Mouse (Mus musculus): ENCODE measurements around the gene Mpped1. TPM values are rescaled to one million over a fixed set of nuclear protein-coding genes. Genes with fewer than 3 reads are reported as not detected.

Gene Mpped1
- polyA plus RNA-seq (2016; fragmentation: Nextera tagmentation; extraction: Ambion mirVana): 6.7 and 10.8 TPM in 2 replicates

GRCm38 (mm10) chr15:83779387-83779786, at the start of gene Mpped1:
Gene Mpped1 (plus strand): TSS chr15:83779467.
- Histone ChIP-seq H3K36me3 (no peaks in the 10 kb centered on the region), H3K27ac (replicated peaks) (no peak within 1 kb of the TSS), H3K4me3 (peak within 1 kb of the TSS; percentile 61), H3K9me3 (no peaks in the 10 kb centered on the region), H3K9ac (replicated peaks) (peak within 1 kb of the TSS; percentile 66), H3K4me1 (peaks cover 23% of the 10 kb centered on the region; the same call in 1 of the 2 replicates), H3K4me2 (replicated peaks) (peak within 1 kb of the TSS; percentile 86), H3K27me3 (peaks cover 70% of the 10 kb centered on the region)
- ATAC-seq (ENCODE audit: low FRiP score, low read depth): peak; percentile 69
- 2% methylated on average over 30 of the region's 37 CpGs for WGBS

- no peaks in the 10 kb centered on the region for H3K9me3 ChIP-seq
- H3K27ac ChIP-seq (replicated peaks): no peak overlapping the region
- H3K4me3 ChIP-seq: no peak overlapping the region
- WGBS: 24% methylated on average over 21 of the region's 21 CpGs
- H3K36me3 ChIP-seq: no peaks in the 10 kb centered on the region
- no peak for ATAC-seq (ENCODE audit: low FRiP score, low read depth)
- H3K9ac ChIP-seq (replicated peaks): no peak overlapping the region
- H3K27me3 ChIP-seq: peaks cover 42% of the 10 kb centered on the region
- peaks cover 16% of the 10 kb centered on the region for H3K4me1 ChIP-seq
- H3K4me2 ChIP-seq (replicated peaks): no peak overlapping the region
Observed at GRCm38 (mm10) chr15:83740676-83741422, 38.4 kb upstream of the Mpped1 start.

- Histone ChIP-seq H3K27me3 (peaks cover 30% of the 10 kb centered on the region), H3K4me2 (replicated peaks) (no peak overlapping the region), H3K4me3 (no peak overlapping the region), H3K4me1 (peaks cover 12% of the 10 kb centered on the region), H3K27ac (replicated peaks) (no peak overlapping the region), H3K9ac (replicated peaks) (no peak overlapping the region), H3K9me3 (no peaks in the 10 kb centered on the region), H3K36me3 (no peaks in the 10 kb centered on the region)
- WGBS: 87% methylated on average over 1 of the region's 1 CpGs
- ATAC-seq (ENCODE audit: low FRiP score, low read depth): no peak
Observed at GRCm38 (mm10) chr15:83742018-83742417, 37.2 kb upstream of the Mpped1 start.

GRCm38 (mm10) chr15:83746311-83746710, 33.0 kb upstream of the Mpped1 start:
- no peak for ATAC-seq (ENCODE audit: low FRiP score, low read depth)
- Histone ChIP-seq H3K4me1 (0 out of 2 replicates have a peak, but pooled peaks cover 8% of the 10 kb centered on the region), H3K9me3 (no peaks in the 10 kb centered on the region), H3K9ac (replicated peaks) (no peak overlapping the region), H3K4me2 (replicated peaks) (no peak overlapping the region), H3K4me3 (no peak overlapping the region), H3K27me3 (peaks cover 31% of the 10 kb centered on the region), H3K36me3 (no peaks in the 10 kb centered on the region), H3K27ac (replicated peaks) (no peak overlapping the region)
- 74% methylated on average over 16 of the region's 16 CpGs for WGBS

- Histone ChIP-seq H3K4me1 (0 out of 2 replicates have a peak, but pooled peaks cover 5% of the 10 kb centered on the region), H3K4me2 (replicated peaks) (no peak overlapping the region), H3K4me3 (no peak overlapping the region), H3K27ac (replicated peaks) (no peak overlapping the region), H3K27me3 (peaks cover 19% of the 10 kb centered on the region; the same call in 1 of the 2 replicates), H3K9me3 (no peaks in the 10 kb centered on the region), H3K9ac (replicated peaks) (no peak overlapping the region), H3K36me3 (no peaks in the 10 kb centered on the region)
- ATAC-seq (ENCODE audit: low FRiP score, low read depth): no peak
- WGBS: 80% methylated on average over 6 of the region's 6 CpGs
Observed at GRCm38 (mm10) chr15:83748986-83749385, 30.3 kb upstream of the Mpped1 start.

GRCm38 (mm10) chr15:83749436-83749835, 29.8 kb upstream of the Mpped1 start:
- H3K4me3 ChIP-seq: no peak overlapping the region
- peaks cover 19% of the 10 kb centered on the region; the same call in 1 of the 2 replicates for H3K27me3 ChIP-seq
- WGBS: 59% methylated on average over 9 of the region's 9 CpGs
- 0 out of 2 replicates have a peak, but pooled peaks cover 2% of the 10 kb centered on the region for H3K9me3 ChIP-seq
- H3K9ac ChIP-seq (replicated peaks): no peak overlapping the region
- H3K4me2 ChIP-seq (replicated peaks): no peak overlapping the region
- 0 out of 2 replicates have a peak, but pooled peaks cover 5% of the 10 kb centered on the region for H3K4me1 ChIP-seq
- H3K36me3 ChIP-seq: no peaks in the 10 kb centered on the region
- H3K27ac ChIP-seq (replicated peaks): no peak overlapping the region
- ATAC-seq (ENCODE audit: low FRiP score, low read depth): no peak

GRCm38 (mm10) chr15:83756742-83757141, 22.5 kb upstream of the Mpped1 start:
- Histone ChIP-seq H3K9ac (replicated peaks) (no peak overlapping the region), H3K9me3 (0 out of 2 replicates have a peak, but pooled peaks cover 3% of the 10 kb centered on the region), H3K4me3 (no peak overlapping the region), H3K27ac (replicated peaks) (no peak overlapping the region), H3K36me3 (no peaks in the 10 kb centered on the region), H3K4me1 (no peaks in the 10 kb centered on the region), H3K4me2 (replicated peaks) (no peak overlapping the region), H3K27me3 (peaks cover 28% of the 10 kb centered on the region)
- no peak for ATAC-seq (ENCODE audit: low FRiP score, low read depth)
- WGBS: 24% methylated on average over 9 of the region's 9 CpGs

- ATAC-seq (ENCODE audit: low FRiP score, low read depth): no peak
- Histone ChIP-seq H3K9ac (replicated peaks) (no peak overlapping the region), H3K27me3 (peaks cover 25% of the 10 kb centered on the region), H3K9me3 (0 out of 2 replicates have a peak, but pooled peaks cover 3% of the 10 kb centered on the region), H3K4me2 (replicated peaks) (no peak overlapping the region), H3K4me3 (no peak overlapping the region), H3K4me1 (no peaks in the 10 kb centered on the region), H3K27ac (replicated peaks) (no peak overlapping the region), H3K36me3 (no peaks in the 10 kb centered on the region)
- 11% methylated on average over 4 of the region's 4 CpGs for WGBS
Observed at GRCm38 (mm10) chr15:83758958-83759357, 20.3 kb upstream of the Mpped1 start.

- peak; percentile 53; the same call in 1 of the 2 replicates for ATAC-seq (ENCODE audit: low FRiP score, low read depth)
- Histone ChIP-seq H3K4me3 (no peak overlapping the region), H3K27me3 (peaks cover 25% of the 10 kb centered on the region), H3K27ac (replicated peaks) (no peak overlapping the region), H3K9me3 (no peaks in the 10 kb centered on the region), H3K4me2 (replicated peaks) (no peak overlapping the region), H3K36me3 (no peaks in the 10 kb centered on the region), H3K4me1 (peaks cover 13% of the 10 kb centered on the region), H3K9ac (replicated peaks) (no peak overlapping the region)
- 6% methylated on average over 10 of the region's 10 CpGs for WGBS
Observed at GRCm38 (mm10) chr15:83760683-83761082, 18.6 kb upstream of the Mpped1 start.

GRCm38 (mm10) chr15:83761512-83761911, 17.8 kb upstream of the Mpped1 start:
- Histone ChIP-seq H3K4me2 (replicated peaks) (no peak overlapping the region), H3K27me3 (peaks cover 29% of the 10 kb centered on the region), H3K4me1 (peaks cover 21% of the 10 kb centered on the region), H3K9ac (replicated peaks) (no peak overlapping the region), H3K4me3 (no peak overlapping the region), H3K27ac (replicated peaks) (no peak overlapping the region), H3K36me3 (no peaks in the 10 kb centered on the region), H3K9me3 (no peaks in the 10 kb centered on the region)
- ATAC-seq (ENCODE audit: low FRiP score, low read depth): no peak
- WGBS: 94% methylated on average over 13 of the region's 13 CpGs

GRCm38 (mm10) chr15:83765388-83766029, 13.8 kb upstream of the Mpped1 start:
- no peak overlapping the region for H3K9ac ChIP-seq (replicated peaks)
- peaks cover 23% of the 10 kb centered on the region for H3K4me1 ChIP-seq
- no peaks in the 10 kb centered on the region for H3K36me3 ChIP-seq
- H3K9me3 ChIP-seq: no peaks in the 10 kb centered on the region
- no peak overlapping the region for H3K4me2 ChIP-seq (replicated peaks)
- peak; percentile 83 for ATAC-seq (ENCODE audit: low FRiP score, low read depth)
- peaks cover 11% of the 10 kb centered on the region; the same call in 1 of the 2 replicates for H3K27me3 ChIP-seq
- no peak overlapping the region for H3K4me3 ChIP-seq
- WGBS: 5% methylated on average over 6 of the region's 6 CpGs
- peak overlapping the region; percentile 50; the same call in 1 of the 2 replicates for H3K27ac ChIP-seq (replicated peaks)

Measured in midbrain, embryonic 12.5 days (tissue).